Mouse (Mus musculus) lung, adult 18-20 months (tissue): ENCODE measurements around the gene Gpn2.
A peak's percentile ranks its signal among the peaks of the same experiment; 100 is the strongest.

ENCODE experiments used
- DNase-seq, 2 experiments: peaks; one replicate each; pipeline ENCODE4 v3.0.0; 2022; ENCODE audit warnings: mixed read lengths in 2 of 2

Gene Gpn2

GRCm38 (mm10) chr4:133584059-133584951 lies at the start of gene Gpn2:
Gpn2 (plus strand) TSS chr4:133584362.
- peak; percentile 85 to 87 for DNase-seq

DNA sequence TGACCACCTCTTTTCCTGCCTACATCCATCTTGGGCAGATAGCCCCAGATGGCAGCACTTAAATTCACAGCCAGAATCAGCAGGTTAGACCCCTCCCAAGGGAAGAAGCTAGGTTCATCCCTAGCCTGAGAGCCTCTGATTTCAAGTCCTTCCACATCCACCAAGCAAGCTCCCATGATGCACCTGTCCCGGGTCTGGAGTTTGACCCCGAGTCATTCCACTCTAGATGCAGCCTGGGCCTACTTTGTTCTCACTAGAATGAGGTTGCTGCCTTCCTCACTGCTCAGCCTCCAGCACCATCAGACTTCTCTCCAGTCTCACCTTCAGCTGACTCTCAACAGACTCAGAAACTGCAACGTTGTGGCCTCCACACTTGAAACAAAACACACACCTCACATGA lies 48.1 kb upstream of the Gpn2 start:
- no peak for DNase-seq

GRCm38 (mm10) chr4:133536652-133537051 lies 47.5 kb upstream of the Gpn2 start:
- DNase-seq: no peak

GRCm38 (mm10) chr4:133545272-133546231 lies 38.6 kb upstream of the Gpn2 start, which contains the start of gene Nudc:
Nudc (minus strand) TSS chr4:133545996.
- peak; percentile 98 to 99 for DNase-seq

GRCm38 (mm10) chr4:133552029-133552428 lies 32.1 kb upstream of the Gpn2 start:
- DNase-seq: no peak

DNA sequence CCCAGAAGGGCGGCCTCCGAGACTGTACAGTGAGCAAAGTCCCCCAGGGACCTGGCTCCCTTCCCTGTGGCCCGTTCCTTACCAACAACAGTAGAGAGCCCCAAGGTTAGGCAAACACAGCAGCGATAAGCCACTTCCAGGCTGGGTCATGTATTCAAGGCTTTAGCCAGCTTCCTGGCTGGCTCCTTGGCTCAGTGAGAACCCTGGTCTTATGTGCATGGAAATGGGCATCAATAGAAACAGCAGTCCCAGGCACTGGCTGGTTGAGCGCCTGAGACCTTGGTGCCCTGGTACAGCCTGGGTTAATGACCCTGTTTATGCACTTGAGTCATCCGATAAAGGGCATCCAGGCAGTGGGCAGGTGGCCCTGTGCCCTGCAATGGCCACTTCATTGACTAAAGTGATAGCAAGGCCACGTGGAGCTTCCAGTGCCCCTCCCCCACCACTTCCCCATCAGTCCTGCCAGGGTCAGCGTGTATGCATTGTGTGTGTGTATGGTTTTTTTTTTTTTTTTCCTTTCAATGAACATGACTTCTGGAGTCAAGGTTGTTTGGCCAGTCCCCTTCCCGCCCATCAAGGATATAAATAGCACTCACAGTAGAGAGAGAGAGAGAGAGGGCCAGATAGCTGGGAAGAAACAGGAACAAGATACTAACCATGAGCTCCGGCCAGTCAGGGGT lies 31.3 kb upstream of the Gpn2 start, which contains the start of gene Nr0b2:
Nr0b2 (plus strand) TSS at position 609 of the 680 bp plus-strand sequence.
- no peak for DNase-seq

DNA sequence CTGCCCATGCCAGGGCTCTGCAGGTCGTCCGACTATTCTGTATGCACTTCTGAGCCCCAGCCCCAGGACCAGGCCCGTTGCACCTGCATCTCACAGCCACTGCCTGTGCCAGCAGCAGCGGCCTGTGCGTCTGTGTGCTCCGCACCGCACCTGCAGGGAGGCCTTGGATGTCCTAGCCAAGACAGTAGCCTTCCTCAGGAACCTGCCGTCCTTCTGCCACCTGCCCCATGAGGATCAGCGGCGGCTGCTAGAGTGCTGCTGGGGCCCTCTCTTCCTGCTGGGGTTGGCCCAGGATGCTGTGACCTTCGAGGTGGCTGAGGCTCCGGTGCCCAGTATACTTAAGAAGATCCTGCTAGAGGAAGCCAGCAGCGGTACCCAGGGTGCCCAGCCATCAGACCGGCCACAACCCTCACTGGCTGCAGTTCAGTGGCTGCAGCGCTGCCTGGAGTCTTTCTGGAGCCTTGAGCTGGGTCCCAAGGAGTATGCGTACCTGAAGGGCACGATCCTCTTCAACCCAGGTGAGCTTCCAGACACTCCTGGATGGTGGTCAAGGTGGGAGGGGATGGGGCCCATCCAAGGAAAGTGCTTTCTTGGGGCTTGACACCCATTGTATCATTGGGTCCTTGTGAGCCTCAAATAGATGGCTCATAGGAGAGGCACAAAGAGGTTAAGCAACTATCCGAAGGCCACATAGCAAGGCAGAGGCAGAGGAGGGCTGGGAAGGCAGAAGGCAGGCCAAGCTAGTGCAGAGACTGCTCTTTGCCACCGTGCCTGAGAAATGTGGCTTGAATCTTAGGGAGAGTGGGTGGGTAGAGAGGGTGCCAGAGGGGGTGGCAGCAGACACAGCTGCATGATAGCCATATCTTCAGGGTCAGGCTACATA lies 30.5 kb upstream of the Gpn2 start:
- no peak for DNase-seq

- no peak for DNase-seq
Observed at GRCm38 (mm10) chr4:133557041-133557717, 27.0 kb upstream of the Gpn2 start.

- no peak for DNase-seq
Observed at GRCm38 (mm10) chr4:133559846-133560245, 24.3 kb upstream of the Gpn2 start.

DNA sequence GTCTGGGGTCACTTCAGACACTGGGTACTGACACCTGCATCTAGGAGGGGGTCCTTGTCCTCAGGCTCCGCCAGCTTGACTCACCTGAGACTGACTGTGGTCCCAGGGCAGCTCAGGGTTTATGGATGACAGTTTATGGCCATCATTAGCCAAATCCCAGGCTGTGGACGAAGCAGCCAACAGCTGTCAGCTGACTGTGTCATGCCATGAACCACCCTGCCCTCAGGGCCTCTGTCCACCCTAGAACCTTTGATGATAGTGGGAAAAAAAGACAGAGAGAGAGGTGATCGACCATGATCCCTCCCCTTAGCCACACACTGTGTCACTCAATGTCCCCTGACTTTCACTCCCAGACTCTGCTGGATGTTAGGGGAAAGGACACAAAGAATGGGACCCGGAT lies 22.5 kb upstream of the Gpn2 start:
- no peak for DNase-seq

- DNase-seq: no peak
Observed at GRCm38 (mm10) chr4:133563123-133563571, 21.0 kb upstream of the Gpn2 start.

DNA sequence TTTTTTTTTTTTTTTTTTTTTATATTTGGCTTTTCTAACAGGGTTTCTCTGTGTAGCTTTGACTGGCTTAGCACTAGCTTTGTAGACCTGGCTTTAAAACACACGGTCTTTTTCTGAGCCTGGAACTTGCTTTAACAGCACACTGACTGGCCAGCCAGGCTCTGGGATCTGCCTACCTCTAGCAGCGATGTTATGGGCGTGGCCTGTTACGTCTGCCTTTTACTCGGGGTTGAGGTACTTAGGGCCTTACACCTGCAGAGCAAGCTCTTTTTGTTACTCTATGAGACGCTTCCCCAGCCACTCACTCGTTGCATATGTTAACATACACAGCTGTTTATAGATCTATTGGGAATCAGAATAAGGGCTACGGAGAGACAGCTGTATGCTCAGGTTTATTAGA lies 16.9 kb upstream of the Gpn2 start:
- no peak for DNase-seq

DNA sequence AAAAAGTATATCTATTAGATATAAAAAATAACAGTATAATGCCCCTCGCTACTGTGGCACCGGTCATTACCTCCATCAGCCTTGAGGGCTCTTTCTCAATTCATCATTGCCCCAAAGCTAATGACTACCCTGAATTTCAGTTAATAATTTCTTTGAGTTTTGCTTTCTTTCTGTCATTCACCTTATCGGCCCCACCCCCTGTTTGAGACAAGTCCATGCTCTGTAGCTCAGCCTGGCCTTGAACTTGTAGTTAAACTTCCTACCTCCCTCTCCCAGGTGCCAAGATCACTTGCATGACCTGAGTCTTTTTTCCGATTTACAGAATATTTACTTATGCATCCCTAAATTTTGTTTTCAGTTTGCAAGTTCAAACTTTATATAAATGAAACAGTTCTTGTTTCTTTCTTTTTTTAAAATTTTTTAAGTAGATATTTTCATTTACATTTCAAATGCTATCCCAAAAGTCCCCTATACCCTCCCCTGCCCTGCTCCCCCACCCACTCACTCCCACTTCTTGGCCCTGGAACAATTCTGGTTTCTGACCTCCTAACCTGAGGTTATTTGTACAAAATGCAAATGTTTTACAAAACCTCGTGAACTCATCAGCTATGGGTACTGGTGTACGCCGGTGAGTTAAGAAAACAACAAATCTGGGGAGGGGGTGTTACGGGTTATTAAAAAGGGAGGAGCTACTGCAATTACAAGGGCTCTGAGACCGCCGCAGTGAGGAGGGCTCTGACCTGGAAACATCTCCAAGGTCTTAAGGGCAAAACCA lies 14.7 kb upstream of the Gpn2 start:
- no peak for DNase-seq

- DNase-seq: no peak
Observed at GRCm38 (mm10) chr4:133570066-133570466, 14.1 kb upstream of the Gpn2 start.

GRCm38 (mm10) chr4:133574070-133574842 lies 9.9 kb upstream of the Gpn2 start, which contains the start of gene Gpatch3:
Gpatch3 (plus strand) TSS chr4:133574745.
- DNase-seq: peak; percentile 92 to 94

DNA sequence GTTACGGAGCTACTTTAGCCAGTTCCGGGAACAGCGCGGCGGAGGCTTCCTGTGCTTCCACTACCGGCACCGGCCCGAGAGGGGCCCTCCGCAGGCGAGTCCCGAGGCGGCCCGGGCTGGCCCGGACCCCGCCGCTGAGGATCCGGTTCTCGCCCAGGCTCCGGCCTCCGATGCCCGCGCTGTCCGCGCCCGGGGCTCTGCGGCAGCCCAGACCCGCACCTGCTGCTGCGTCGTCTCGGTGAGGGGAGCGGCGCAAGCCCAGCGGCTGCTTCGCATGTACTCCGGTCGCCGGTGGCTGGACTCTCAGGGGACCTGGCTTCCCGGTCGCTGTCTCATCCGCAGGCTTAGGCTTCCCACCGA lies 9.3 kb upstream of the Gpn2 start:
- DNase-seq: no peak

GRCm38 (mm10) chr4:133577983-133578382 lies 6.2 kb upstream of the Gpn2 start:
- DNase-seq: no peak

DNA sequence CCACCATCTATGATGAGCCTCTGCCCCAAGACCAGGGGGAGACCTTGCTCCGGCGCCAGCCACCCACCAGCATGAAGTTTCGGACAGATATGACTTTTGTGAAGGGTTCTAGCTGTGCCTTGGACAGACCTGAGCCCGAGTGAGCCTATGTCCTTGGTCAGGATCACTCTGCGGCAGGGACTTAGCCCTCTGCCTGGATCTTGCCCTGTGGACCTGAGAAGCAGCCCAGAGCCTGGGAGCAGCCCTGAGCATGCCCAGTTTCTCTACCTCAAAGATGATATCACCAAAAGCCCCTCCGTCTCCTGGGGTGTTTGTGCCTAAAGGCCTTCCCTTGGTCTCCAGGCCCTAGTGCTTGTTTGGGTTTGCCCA lies 488 bp upstream of the Gpn2 start:
- DNase-seq: no peak

DNA sequence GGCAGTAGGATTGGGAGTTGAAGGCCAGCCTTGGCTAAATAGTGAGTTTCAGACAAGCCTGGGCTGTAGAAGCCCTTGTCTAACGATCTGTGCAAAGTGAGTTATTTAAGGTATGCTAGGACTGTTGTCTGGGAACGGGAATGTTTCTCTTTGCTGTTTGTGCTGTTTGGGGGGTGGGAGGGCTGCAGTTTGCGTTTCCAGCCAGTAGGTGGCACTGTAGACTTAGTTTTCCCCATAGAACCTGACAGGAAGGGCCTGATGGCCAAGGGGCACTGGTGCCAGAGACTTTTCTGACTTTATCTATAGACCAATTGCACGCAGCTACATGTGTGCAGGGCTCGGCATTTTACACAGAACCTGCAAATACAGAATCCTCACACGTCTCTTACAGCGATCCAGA lies 8.4 kb downstream of the Gpn2 start:
- DNase-seq: peak; percentile 66 to 72
